Mouse (Mus musculus): ENCODE measurements around the gene Cdkn2d.

The Cdkn2d gene

DNA sequence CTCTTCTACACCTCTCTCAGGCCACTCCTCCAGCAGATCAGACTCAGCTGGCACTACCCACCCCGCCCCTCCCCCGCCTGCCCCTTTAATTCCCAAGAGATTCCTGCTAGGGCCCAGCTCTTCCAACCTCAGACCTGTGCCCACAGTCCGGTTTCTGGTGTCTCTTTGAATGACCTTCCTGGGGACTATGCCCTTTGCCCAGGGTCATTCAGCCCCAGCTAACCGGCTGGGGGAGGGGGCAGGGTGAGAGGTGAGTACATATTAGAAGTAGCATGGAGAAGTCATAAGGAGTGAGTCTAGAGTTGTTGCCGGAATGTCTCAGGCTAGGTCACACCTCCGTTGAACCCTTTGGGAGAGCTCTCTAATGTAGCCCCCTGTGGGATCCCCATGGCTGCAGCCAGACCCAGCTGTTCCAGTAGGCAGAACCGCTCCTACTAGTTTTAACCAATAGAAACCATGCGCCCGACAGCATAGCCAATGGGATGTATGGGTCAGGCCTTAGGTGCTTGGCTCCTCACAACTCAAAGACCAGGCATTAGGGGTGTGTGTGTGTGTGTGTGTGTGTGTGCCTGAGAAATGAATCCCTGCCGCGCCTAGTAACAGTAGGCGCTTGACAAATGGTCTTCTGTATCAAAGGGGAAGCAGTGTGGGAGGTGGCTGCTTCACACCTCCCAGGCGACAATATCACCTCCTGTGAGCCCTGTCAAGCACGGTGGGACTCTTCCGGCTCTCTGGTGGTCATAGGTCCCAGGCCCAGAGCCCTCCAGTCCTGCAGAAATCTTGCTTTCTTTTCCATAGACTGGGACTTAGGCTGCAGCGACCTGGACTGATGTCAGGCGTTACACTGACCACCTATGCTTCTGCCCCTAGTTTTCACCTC is 41.3 kb downstream of the Cdkn2d start:
- CTCF ChIA-PET, result no interaction called here

DNA sequence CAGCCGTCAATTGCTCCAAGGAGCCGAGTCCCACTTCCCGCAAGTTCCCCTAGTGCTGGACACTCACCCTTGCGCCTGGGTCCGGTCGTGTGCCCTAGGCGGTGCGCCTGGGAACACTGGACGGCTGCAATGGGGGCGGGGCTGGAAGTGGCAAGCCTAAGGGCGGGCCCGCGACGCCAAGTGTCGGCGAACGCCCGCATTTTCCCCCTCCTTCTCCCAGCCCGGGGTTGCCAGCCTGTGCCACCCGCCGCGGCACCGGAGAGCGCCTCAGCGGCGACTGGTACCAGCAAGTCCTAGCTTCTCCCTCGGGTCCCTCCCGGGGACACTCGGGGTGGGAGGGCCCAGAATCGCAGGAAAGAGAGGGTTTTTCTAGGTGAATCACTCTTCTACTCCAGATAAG is 42.9 kb downstream of the Cdkn2d start, which contains the start of gene S1pr5:
TSS of gene S1pr5 (minus strand) at position 118 of the 400 bp plus-strand sequence.
- CTCF ChIA-PET, result no interaction called here

DNA sequence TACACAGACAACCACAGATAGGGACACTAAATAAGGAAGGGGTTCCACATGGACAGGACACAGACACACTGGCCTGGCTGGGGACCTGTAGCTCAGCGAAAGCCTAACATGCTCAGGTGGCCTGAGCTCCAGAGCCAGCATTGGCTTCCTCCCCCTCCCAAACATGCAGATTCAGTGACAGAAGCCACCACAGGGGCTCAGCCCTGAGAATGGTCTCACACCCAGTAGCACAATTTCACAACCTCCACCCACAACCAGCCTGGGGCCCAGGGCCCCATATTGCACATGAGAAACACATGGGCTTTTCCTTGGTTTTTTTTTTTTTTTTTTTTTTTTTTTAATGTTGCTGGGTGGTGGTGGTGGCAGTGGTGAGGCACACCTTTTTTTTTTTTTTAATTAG is 44.9 kb downstream of the Cdkn2d start:
- CTCF ChIA-PET, result interaction anchor here (0.6 kb wide), 1 partner anchor 67 kb away, joined by 22 read pairs; no protein-coding TSS in a partner anchor

DNA sequence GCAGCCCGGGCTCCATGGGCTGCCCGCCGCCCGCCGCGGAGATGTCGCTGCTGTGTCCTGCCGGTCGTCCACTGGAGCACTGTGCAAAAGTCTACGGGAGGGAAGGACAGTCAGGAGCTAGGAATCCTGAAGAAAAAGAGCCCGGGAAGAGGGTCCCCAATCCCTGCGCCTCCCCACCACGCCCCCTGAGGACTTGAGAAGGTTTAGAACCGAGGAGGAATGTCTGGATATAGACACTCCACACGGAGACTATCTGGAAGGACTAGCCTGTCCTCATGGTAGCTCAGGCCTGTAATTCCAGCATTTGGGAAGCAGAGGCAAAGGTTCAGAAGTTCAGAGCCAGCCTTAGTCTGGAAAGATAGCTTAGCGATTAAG is 46.1 kb downstream of the Cdkn2d start:
- CTCF ChIA-PET, result interaction anchor here (0.8 kb wide), 1 partner anchor 16 kb away, joined by 3 read pairs; no protein-coding TSS in a partner anchor

DNA sequence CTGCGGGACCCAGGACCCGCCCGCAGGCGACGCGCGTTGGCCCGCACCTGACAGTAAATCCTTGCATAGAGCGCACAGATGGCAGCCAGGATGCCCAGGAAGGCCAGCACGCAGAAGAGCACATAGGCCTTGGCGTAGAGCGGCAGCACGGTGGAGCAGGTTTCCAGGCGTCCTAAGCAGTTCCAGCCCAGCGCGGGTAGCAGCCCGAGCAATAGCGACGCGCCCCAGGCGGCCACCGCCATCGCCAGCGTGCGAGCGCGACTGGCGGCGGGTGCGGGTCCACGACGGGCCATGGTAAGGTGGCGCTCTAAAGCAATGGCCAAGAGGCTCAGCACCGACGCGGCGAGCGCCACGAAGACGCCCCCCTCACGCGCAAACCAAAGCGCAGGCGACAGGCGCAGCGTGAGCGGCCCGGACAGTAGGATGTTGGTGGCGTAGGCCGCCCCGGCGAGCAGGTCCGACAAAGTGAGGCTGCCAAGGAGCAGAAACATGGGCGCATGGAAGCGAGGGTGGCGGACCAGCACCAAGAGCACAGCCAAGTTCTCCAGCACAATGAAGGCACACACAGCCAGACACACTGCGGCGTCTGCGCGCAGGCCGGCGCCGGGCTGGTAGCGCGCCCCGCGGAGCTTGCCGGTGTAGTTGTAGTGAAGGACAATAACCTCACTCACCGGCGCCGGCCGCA is 46.6 kb downstream of the Cdkn2d start:
- CTCF ChIA-PET, result interaction anchor here (0.8 kb wide), 1 partner anchor 16 kb away, joined by 3 read pairs; no protein-coding TSS in a partner anchor

DNA sequence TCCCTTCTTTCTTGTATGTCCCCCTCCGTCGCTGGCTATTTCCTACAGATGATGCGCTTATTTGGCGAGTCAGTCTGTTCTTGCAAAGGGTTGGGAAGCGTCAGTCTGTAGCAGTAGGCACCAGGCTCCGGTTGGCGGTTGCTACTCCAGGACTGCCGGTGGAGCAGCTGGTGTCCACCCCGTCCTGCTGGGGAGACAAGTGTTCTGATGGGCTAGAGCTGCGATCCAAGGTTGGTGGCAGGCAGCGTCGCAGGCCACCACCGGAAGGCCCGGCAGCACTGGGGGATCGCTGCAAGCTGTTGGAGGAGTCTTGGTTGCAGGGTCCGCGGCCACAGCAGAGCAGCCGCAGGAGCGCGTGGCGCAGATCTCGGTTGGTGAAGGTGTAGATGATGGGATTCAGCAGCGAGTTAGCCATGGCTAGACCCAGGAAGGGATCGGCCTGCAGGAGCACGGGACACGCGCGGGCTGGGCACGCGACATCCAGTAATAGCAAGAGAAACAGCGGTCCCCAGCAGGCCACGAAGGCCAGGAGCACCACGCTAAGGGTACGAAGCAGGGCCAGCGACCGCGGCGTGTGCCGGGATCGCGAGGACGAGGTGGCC is 47.3 kb downstream of the Cdkn2d start:
- CTCF ChIA-PET, result interaction anchor here (0.6 to 1.2 kb wide), 3 partner anchors 23 to 98 kb away, joined by 3 read pairs; no protein-coding TSS in a partner anchor

DNA sequence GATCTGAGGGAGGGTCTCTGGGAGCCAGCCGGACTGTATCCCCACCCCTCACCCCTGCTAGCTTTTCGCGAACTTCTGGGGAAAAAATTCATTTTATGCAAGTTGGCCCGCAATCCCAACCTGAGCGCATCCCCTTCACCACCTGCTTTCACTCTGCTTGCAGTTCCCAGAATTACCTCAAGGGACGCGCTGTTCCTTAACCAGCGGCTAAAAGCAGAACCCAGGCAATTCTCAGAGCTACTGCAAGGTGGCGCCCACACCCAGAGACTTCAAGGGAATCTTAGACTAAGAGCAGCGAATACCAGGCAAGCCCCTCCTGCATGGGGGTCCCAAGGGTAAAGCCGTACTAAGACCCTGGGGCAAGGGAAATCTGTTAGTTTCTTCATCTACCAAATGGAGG is 49.9 kb downstream of the Cdkn2d start:
- CTCF ChIA-PET, result interaction anchor here (0.5 to 2.8 kb wide), 3 partner anchors 24 to 75 kb away, joined by 3 to 8 read pairs (median 5); partner anchors contain the start of gene Atg4d

DNA sequence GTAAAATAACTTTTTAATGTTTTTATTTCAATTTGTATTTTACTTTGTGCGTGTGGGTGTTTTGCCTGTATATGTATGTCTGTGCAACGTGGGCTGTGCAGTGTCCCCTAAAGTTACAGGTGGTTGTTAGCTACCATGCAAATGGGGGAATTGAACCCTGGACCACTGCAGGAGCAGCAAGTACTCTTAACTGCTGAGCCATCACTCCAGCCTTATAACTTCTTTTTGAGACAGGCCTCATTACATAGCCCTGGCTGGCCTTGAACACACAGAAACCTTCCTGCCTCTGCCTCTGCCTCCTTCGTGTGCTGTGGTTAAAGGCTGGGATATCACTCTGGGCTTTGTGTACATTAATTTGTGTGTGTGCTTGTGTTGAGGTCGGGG is 51.8 kb downstream of the Cdkn2d start:
- CTCF ChIA-PET, result interaction anchor here (0.6 to 2.8 kb wide), 4 partner anchors 10 to 74 kb away, joined by 3 to 11 read pairs (median 6); partner anchors contain the start of gene Atg4d

DNA sequence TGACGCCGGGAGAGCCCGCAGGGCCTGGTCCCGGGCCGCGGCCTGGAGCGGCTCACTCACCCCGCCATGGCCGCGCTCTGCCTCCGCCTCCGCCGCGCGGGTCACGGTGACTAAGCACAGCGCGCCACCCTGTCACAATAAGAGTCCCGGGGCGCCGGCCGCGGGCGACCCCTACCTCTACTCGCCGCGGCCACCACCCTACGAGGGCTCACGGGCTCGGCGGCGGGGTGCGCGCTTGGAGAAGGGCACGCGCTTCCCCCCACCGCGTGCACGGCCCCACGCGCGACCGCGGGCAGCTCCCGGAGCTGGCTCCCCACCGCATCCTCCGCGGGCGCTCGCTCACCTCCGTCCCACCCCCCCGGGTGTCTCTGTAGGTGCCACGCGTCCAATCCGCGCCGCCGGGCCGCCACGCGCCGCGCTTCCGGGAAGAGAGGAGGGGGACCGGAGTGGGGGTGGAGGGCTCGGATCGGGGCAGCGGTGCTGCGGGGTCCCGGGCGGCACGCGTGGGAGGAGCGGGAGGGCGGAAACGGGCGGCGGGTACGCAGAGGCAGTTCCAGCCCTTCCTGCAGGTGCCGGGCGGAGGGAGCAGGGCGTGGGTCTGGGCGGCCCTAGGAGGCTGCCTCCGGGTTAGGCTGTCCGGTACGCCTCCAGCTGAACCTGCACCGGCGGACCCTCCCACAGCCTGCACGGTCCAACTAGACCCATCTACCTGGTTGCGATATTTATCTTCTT is 52.3 kb downstream of the Cdkn2d start, which contains the start of gene Keap1:
TSS of gene Keap1 (minus strand) at position 629 of the 732 bp plus-strand sequence.
- CTCF ChIA-PET, result interaction anchor here (0.6 to 2.8 kb wide), 3 partner anchors 10 to 75 kb away, joined by 3 to 11 read pairs (median 8); partner anchors contain the start of gene Atg4d

Data from spleen, embryonic (tissue).